Mouse (Mus musculus) thymus, postnatal 10 days (tissue): ENCODE data around the gene Inhbe.

Source experiments
- DNase-seq, 2 experiments: peaks; one replicate each; pipeline ENCODE4 v3.0.0; 2021; ENCODE audit warnings: low spot score in 2 of 2

The Inhbe gene

DNA sequence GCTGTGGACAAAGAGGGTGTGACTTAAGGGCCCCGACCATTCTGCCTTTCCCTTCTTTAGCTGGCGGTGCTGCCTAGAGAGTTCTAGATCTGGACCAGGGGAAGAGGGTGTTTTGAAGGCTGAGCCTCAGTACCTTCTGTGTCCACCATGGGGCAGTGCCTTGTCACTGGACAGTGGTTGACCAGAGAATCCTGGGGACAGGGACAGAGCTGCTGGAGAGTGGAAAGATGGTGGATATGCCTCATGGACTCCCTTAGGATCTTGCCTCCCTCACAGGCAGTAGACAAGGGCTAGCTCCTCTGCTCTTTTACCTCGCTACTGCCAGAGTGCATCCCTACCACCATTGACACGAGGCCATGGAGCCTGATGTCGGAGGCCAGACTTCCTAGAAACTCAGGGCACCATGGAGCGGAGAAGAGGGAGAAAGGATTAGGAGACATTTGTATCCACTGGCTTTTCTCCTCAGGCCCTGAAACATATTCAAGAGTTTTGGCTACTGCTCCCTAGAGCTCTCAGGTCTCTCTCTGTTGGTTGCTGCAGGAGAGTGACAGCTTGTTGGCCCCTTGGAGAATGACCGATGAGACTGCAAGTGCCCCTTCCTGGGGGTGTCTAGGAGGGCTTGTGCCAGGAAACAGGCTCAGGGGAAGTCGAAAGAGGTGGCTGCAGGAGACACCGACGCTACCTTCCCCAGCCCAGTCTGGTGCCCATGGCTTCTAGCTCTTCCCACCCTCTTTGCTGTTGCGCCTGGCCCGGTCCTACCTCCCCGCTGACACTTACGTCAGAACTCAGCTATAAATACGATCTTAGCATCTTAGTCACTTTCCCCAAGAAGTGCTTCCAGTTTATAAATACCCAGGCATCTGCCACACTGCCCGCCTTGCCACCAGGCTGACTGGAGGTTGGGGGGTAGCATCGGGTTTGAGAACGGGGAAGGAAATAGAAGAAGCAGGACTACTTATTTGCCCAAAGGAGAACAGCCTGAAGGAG is at the start of gene Inhbe:
Inhbe (minus strand) TSS at position 503 of the 987 bp plus-strand sequence.
- DNase-seq, result no peak

DNA sequence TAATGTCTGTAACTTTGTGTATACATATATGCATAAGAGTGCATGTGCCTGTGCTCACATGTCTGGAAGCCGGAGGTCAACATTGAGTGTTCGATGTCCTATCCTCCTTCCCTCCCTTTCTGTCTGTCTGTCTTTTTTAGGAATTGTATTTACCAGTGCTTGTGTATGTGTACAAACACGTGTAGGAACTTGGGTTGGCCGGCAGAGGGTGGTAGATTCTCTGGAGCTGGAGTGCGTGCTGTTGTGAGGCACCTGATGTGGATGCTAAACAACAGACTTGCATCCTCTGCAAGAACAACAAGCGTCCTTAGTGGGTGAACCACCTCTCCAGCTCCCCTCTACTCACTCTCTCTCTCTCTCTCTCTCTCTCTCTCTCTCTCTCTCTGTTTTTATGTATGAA is 37.6 kb upstream of the Inhbe start:
- DNase-seq, result no peak

DNA sequence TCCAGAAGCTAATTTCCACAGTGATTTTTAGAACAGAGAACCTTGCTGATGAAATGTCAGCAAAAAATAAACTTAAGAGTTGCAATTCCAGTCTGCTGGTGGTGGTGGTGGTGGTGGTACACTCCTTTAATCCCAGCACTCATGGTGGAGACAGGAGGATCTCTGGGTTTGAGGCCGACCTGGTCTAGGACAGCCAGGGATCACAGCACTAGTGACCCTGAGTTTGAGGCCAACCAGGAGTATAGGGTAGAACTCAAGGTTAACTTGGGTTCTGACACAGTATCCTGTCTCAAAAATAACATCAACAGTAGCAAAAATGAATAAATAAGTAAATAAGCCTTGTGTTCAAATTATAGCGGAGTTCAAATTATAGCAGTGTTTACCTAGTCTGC is 27.5 kb upstream of the Inhbe start:
- DNase-seq, result no peak

DNA sequence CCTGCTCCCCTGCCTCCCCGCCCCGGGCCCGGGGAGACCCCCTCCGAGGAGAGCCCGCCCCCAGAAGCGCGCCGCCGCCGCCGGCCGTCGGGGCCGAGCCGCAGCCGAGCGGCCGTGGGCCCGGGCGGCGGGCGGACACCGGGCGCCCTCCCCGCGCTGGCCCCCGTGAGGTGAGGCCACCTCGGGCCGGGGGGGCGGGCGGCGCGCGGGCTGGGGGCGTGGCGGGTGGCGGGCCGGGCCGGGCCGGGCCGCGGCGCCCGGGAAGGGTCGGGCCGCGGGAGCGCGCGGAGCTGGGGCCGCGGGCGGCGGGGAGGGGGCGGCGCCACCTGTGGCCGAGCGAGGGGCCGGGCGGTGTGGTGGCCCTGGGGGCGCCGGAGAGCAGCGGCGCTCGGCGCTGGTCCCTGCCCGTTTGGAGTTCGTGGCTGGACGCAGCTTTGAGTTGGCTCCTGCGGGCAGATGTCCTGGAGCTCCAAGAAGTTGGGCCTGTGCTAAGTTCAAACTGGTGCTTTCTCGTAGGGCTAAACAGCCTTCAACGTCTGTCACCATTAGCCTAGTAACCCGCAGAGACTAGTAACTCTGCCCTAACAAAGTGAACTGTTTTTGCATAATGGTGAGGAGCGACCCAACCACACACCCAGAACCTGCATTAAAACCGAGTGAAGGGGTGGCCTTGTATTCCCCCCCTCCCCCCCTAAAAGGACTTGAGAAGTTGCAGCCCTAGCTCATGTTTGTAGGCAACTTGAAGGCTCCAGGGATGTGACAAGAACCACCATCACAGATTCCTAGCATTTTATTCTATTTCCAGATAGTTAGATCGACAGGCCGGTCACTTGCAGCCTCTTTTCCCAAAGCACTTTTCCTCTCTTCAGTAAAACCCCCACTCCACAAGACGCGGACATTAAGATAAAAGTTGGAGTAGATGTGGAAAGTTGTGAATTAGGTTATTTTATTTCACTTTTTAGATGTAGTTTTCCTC is 26.8 kb upstream of the Inhbe start:
- peak; percentile 22 to 50 for DNase-seq

DNA sequence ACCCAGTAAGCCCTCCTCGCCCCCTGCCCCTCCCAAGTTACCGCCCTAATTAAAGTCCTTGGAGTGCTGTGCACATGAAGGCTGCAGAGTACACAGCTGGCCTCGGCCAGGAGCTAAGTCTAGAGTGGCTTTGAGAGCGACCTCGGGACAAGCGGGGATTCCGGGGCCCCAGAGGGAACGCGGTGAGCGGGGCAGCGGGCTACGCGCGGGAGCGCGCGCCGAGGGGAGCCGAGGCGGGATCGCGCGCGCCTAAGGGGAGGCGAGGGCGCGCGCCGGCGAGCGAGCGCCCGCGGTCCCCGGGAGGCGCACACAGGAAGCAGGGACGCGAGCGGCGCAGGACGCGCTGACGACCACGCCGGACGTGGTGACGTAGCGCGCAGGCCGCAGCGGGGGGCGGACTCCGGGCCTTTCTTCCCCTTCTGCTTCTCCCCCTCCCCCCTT is 26.1 kb upstream of the Inhbe start, which contains the start of gene R3hdm2:
R3hdm2 (plus strand) TSS at position 77 of the 441 bp plus-strand sequence.
- peak; percentile 89 to 91 for DNase-seq

DNA sequence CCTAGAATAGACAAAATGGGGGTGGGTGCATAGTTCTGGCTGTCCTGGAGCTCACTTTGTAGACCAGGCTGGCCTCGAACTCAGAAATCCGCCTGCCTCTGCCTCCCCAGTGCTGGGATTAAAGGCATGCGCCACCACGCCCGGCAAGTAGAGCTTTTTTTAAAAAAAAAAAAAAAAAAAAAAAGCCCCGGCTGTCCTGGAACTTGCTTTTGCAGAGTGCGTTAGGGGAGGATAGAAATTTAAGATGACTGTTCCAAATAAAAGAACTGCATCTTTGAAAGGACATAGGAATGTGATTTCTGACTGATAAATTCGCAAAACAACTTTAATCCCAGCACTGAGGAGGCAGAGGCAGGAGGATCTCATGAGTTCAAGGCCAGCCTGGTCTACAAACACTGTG is 25.4 kb upstream of the Inhbe start:
- DNase-seq, result no peak

DNA sequence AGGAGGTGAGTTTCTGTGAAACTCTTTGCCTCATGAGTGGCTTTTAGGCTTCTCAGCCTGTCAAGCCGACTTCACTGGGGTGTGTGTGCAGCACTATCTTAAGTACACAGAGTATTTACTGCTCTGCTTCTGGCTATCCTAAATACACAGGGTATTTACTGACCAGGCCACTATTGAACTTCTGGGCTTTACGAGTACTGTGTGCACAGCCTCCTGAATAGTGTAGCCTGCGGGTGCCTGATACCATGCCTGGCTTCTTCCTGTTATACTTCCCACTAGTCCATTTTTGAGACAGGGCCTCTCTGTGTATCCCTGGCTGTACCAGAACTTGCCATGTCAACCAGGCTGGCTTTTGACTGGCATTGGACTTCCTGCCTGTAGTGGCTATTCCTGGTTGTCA is 23.5 kb upstream of the Inhbe start:
- no peak for DNase-seq

DNA sequence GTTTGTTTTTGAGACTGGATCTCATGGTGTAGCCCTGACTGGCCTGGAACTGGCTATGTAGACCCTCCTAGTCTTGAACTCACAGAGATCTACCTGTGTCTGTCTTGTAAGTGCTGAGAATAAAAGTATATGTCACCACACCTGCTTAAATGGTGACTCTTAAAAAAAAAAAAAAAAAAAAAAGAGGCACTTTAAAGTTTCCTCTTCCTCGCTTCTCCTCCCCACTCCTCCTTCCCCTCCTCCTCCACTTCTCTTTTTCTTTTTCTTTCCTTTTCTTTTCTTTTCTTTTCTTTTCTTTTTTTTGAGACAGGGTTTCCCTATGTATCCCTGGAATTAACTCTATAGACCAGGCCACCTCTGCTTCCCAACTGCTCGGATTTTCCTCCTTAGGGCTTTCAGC is 16.8 kb upstream of the Inhbe start:
- no peak for DNase-seq

DNA sequence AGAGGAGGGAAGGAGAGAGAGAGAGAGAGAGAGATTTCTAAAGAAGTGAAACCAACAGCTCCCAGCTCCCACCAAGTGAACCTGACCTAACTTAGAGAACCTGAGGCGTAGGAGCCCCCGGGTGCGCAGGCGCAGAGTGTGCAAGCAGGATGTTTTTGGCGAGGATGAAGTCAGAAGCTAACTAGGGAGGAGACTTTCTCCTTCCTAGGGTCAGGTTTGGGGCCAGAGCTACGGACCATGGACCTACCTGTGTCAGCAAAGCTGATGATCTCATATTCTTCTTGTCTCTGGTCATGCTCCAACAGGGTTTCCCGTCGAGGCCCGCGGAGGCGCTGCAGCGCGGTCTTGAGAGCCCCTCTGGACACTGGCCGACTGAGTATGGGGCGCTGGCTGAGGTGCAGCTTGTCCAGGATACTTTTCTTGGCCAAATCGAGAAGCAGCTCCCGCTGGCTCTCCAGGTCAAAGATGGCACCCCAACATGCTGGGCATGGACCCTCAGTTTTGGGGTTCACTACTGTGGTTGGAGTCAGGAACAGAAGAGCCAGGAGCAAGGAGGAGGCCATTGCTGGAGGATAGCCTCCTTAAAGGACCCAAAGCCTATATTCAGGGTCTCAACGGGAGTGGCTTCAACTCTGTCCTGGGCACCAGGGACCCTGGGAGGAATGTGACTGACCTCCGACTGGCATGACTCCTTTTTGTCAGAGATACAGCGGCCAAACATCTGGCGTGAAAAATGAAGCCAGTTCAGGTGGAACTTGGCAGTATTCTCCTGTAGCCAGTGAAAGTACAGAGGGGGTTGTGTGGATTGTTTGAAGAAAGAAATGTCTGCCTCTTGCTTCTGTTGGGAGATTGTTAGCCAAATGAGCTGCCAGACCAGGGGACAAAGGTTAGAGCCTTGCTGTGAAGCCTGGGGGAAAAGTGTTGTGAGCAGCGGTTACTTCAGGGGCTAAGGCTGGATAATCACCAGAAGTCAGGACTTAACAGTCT is 15.9 kb upstream of the Inhbe start, which contains the start of gene Inhbc:
Inhbc (minus strand) TSS at position 598 of the 987 bp plus-strand sequence.
- no peak for DNase-seq

DNA sequence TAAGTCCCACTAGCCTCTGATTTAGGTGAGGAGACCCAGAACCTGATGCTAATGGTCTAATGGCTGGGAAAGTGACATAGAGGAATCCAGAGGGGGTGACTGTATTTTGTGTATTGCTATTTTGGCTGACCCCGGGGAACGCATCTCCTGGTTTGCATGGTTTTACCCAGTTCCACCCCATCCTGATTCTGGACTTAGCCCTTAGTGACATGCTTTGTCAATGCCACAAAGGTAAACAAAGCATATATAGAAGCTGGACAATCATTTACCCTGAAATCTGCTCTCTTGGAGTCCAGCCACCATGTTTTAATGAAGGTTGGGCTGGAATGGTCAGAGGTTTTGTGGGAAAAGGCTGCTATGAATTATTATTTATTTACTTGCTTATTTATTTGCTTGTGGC is 14.1 kb upstream of the Inhbe start:
- DNase-seq, result no peak

DNA sequence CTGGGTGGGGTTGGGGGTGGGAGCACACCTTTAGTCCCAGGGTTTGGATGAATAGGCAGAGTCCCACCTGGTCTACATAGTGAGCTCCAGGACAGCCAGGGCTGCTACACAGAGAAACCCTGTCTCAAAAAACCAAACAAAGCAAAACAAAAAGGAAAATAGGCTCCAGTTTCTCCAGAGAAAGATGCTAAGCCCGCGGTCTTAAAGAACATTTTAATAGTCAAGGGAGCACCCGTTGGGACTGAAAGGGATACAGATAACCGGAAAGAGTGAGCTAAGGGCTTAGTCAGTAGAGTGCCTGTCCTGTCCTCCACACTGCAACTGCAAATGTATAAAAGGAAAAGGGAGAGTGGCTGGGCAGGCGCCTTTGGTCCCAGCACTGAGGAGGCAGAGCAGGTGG is 12.9 kb upstream of the Inhbe start:
- no peak for DNase-seq

DNA sequence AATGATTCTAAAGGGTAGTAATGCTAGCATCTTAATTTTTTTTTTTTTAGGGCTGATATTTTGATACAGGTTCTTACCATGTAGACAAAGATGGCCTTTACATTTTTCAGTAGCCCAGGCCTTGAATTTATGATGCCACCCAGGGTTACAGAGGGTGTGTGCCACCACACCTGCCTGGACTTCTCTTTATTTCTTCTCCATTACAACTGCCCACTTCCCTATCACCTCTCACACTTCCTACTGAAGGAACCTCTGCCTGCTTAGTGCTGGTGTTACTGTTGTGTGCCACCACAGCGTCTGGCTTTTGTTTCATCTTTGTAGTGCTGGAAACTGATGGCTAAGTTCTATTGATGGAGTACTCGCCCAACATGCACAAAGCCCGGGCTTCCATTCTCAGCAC is 6.5 kb upstream of the Inhbe start:
- no peak for DNase-seq

DNA sequence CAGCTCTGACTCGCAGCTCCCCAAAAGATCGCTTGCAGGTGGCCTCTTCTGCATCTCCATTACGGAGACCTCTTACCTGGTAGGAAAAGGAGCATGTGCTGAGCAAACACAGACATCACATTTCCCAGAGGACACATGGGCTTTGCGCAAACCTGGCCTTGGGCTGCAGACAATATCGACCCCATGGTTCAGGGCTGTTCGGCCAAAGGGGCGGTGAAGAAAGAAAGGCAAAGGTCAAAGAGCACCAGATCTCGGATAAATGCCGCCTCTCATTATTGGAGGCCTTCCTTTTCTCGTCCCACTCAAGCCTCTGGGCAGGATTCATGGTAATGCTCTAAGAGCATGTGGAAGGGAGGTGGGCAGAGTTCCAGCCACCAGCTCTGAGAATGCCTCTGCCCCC is 1.1 kb upstream of the Inhbe start:
- no peak for DNase-seq

DNA sequence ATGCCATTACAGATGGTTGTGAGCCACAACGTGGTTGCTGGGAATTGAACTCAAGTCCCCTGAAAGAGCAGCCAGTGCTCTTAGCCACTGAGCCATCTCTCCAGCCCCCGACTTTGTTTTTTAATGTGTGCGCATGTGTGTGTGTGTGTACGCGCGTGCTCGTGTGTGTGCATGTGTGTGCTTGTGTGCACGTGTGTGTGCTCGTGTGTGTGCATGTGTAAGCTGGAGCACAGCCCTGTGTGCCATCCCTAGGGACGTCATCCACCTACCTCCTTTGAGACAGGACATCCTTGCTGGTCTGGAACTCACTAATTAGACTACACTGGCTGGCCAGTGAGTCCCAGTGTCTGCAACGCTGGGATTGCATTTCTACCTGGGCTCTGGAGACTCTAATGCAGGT is 1.4 kb downstream of the Inhbe start:
- no peak for DNase-seq

DNA sequence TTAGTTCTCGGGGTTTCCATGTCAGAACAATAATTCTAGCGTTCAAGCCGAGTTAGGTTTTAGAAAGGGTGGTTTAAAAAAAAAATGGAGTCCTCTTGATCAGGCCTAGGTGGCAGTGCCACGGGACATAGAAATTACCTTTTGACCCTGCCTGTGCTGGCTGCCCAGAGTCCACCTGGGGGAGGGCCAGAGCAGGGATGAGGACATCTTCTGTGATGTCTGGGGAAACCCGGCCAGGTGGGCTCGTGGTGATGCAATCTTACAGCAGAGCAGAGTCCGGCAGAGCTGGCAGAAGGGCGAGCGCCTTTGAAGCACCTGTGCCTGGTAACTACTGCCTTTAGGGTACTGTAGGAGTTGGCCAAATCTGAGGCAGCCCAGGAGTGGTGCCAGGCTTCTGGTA is 2.0 kb downstream of the Inhbe start:
- no peak for DNase-seq

DNA sequence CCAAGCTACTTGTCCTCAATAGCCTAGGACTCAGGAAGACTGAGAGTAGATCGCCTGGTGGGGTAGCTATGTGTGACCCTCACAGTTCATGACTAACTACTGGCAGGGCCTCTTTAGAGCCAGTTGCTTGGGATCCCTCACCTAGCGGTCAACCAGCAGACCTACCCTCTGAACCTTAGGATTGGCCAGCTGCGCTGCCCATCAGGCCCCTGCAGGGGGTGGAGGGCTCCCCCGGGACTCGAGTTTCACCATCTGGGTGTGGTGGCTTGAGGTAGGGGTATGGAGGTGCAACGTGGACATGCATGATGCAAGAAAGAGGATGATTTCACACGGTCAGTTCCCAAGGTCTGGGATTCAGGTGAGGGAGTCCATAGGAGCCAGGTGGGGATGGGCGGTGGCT is 2.5 kb downstream of the Inhbe start:
- DNase-seq, result no peak

DNA sequence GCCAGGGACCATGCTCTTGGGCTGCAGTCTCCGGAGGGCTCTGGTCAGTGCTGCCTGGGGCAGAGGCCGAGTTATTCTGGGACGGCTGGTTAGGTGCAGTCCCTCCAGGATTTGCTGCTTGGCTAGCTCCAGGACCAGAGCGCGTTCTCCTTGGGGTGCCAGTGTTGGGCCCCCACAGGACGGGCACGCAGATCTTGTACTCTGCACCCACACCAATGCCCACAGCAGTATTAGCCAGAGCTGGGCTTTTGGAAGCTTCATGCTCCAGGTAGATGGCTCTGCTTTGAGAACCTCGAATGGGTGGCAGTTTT is 3.0 kb downstream of the Inhbe start:
- no peak for DNase-seq

DNA sequence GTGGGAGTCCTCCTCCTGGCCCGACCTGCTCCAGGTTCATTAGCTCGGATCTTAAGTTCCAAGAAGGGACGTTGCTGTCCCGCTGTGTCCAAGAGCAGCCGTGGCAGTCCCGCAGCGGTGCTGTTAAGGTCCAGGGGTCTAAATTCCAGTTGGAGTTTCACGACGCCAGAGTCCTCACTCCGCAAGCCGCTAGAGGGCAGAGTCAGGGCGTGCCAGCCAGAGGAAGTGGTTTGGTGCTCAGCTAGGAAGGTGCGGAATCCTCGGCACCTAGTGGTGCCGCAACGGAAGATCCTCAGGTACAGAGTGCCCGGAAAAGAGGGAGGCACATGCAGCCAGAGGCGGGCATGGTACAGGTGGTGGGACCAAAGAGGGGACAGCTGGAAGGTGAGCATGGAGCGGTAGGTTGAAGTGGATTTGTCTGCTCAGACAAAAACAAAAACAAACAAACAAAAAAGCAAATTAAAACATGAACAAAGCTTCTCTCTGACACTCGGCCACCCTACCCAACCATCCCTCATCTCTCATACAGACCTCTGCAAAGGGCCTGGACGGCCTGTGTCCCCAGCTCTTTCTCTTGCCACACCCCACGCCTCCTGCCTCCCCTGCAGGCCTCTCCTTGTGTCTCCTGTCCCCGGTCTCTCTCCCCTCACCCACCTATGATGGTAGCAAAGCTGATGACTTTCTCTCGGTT is 3.5 kb downstream of the Inhbe start:
- peak; percentile 60 to 77 for DNase-seq

DNA sequence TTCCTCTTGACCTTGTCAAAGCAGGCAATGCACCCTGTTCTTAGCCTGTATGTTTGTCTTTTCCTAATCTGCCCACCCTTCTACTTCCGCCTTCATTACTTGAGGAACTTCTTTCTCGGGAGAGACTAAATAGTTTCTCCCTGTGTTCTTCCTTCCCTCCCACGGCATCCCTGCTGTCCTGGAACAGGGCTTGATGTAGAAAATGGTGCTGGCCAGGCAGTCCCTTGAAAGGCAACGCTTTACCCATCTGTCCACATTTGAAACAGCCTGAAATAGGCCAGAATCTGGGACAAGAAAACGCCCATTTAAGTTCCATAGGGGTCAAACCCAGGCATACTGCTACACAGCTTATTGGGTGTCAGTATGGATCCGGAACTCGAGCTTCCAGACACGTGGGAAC is 4.4 kb downstream of the Inhbe start:
- no peak for DNase-seq

DNA sequence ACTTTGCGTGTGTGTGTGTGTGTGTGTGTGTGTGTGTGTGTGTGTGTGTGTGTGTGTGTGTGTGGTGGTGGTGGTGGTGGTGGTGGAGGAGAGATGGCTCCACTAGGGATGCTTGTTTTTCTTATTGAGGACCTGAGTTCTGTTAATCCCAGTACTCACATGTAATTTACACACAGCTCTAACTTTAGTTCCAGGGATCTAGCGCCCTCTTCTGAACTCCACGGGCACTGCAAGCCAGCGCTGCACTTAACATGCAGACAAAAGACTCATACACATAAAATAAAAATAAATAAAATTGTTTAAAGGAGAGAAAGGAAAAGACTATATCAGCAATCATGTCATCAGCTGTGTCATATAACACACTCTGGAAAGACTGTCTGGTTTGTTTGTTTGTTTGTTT is 5.3 kb downstream of the Inhbe start:
- no peak for DNase-seq

DNA sequence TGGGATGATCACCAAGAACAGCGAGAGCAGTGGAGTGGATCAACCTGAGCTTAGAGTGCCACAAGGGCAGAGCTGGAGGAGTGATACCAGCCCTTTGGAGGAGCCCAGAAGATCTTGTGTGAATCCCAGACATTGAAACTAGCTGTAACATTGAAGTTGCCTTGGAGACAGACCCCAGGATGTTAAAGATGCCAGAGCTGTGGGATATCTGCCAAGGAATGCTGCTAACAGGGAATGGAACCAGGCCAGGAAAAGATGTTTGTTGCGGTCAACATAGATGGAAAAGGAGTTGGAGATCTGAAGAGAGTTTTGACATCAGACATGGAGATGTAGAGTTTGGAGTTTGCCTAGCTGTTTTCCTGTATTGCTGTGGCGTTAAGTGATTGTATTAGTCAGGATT is 8.0 kb downstream of the Inhbe start:
- DNase-seq, result no peak
